Mouse (Mus musculus) limb, embryonic 15.5 days (tissue): ENCODE results near the gene Mlxip. TPM values are rescaled to one million over a fixed set of nuclear protein-coding genes. Genes with fewer than 3 reads are reported as not detected.
A peak's percentile ranks its signal among the peaks of the same experiment; 100 is the strongest.

Source experiments
- ATAC-seq: fragments of 200-750 bp; cut with Nextera tagmentation; 2 replicates; pipeline ENCODE4 v1.8.0; 2017; ENCODE audit warnings: low read depth, moderate TSS enrichment; ENCODE audit not compliant: insufficient number of reproducible peaks, low FRiP score, low TSS enrichment
- H3K27ac ChIP-seq: fragments of 300-500 bp; sonication (generic); 2 replicates; pipeline ENCODE4 v1.5.1; 2015; ENCODE audit warnings: moderate library complexity, mild to moderate bottlenecking, inconsistent platforms
- H3K27me3 ChIP-seq: fragments of 300-500 bp; sonication (generic); 2 replicates; pipeline ENCODE4 v1.6.1; 2015; ENCODE audit warnings: inconsistent platforms
- H3K36me3 ChIP-seq: fragments of 300-500 bp; sonication (generic); 2 replicates; pipeline ENCODE4 v1.6.1; 2015; ENCODE audit warnings: inconsistent platforms
- H3K4me1 ChIP-seq: fragments of 300-500 bp; sonication (generic); 2 replicates; pipeline ENCODE4 v1.6.1; 2015; ENCODE audit warnings: inconsistent platforms
- H3K4me2 ChIP-seq: fragments of 300-500 bp; sonication (generic); 2 replicates; pipeline ENCODE4 v1.6.1; 2015; ENCODE audit warnings: mild to moderate bottlenecking, inconsistent platforms
- H3K4me3 ChIP-seq: fragments of 300-500 bp; sonication (generic); 2 replicates; pipeline ENCODE4 v1.5.1; 2015; ENCODE audit warnings: mild to moderate bottlenecking, inconsistent platforms
- H3K9ac ChIP-seq: fragments of 300-500 bp; sonication (generic); 2 replicates; pipeline ENCODE4 v1.6.1; 2015; ENCODE audit warnings: inconsistent platforms
- H3K9me3 ChIP-seq: fragments of 300-500 bp; sonication (generic); 2 replicates; pipeline ENCODE4 v1.6.1; 2016; ENCODE audit warnings: inconsistent platforms
- WGBS: fragments of 180-500 bp; shearing (Covaris S2); methylation state at CpG from one replicate; pipeline ENCODE4 v1.1.7; 2015; 5-methylcytosine and 5-hydroxymethylcytosine counted together
- polyA plus RNA-seq: library from polyadenylated mRNA; unstranded; fragments of >200 nt; fragmentation: Nextera tagmentation; extraction: Ambion mirVana; gene quantifications from 2 replicates; pipeline ENCODE4 v1.2.1, GENCODE M21; 2015

The Mlxip gene
- polyA plus RNA-seq, 1 experiment from 2014 or later: 13.7 TPM

GRCm38 (mm10) chr5:123413866-123414363 lies 19.3 kb downstream of the Mlxip start:
- Histone ChIP-seq H3K27ac (no peak overlapping the region), H3K27me3 (no peaks in the 10 kb centered on the region), H3K36me3 (peaks cover 6% of the 10 kb centered on the region), H3K4me1 (peaks cover 7% of the 10 kb centered on the region; the same call in 1 of the 2 replicates), H3K9ac (no peak overlapping the region), H3K9me3 (no peaks in the 10 kb centered on the region), H3K4me3 (no peak overlapping the region), H3K4me2 (no peak overlapping the region)
- WGBS: 55% methylated on average over 2 of the region's 2 CpGs
- no peak for ATAC-seq

GRCm38 (mm10) chr5:123416149-123416548 lies 21.6 kb downstream of the Mlxip start:
- no peaks in the 10 kb centered on the region for H3K27me3 ChIP-seq
- H3K9me3 ChIP-seq: no peaks in the 10 kb centered on the region
- no peak overlapping the region for H3K9ac ChIP-seq
- H3K4me2 ChIP-seq: no peak overlapping the region
- H3K36me3 ChIP-seq: no peaks in the 10 kb centered on the region
- H3K4me3 ChIP-seq: no peak overlapping the region
- WGBS: 84% methylated on average over 3 of the region's 3 CpGs
- peaks cover 12% of the 10 kb centered on the region for H3K4me1 ChIP-seq
- no peak overlapping the region for H3K27ac ChIP-seq
- ATAC-seq: no peak

GRCm38 (mm10) chr5:123416566-123417518 lies 22.2 kb downstream of the Mlxip start:
- Histone ChIP-seq H3K27me3 (no peaks in the 10 kb centered on the region), H3K4me3 (no peak overlapping the region), H3K9ac (no peak overlapping the region), H3K9me3 (no peaks in the 10 kb centered on the region), H3K27ac (no peak overlapping the region), H3K4me2 (no peak overlapping the region), H3K36me3 (no peaks in the 10 kb centered on the region), H3K4me1 (peaks cover 12% of the 10 kb centered on the region)
- WGBS: 73% methylated on average over 8 of the region's 8 CpGs
- ATAC-seq: no peak

- Histone ChIP-seq H3K4me3 (no peak overlapping the region), H3K4me2 (no peak overlapping the region), H3K9ac (no peak overlapping the region), H3K27me3 (no peaks in the 10 kb centered on the region), H3K27ac (no peak overlapping the region), H3K4me1 (peaks cover 8% of the 10 kb centered on the region), H3K9me3 (no peaks in the 10 kb centered on the region), H3K36me3 (0 out of 2 replicates have a peak, but pooled peaks cover 4% of the 10 kb centered on the region)
- WGBS: 38% methylated on average over 2 of the region's 2 CpGs
- no peak for ATAC-seq
Observed at GRCm38 (mm10) chr5:123423885-123424284, 29.3 kb downstream of the Mlxip start.

- H3K9me3 ChIP-seq: no peaks in the 10 kb centered on the region
- H3K4me1 ChIP-seq: peaks cover 16% of the 10 kb centered on the region
- H3K36me3 ChIP-seq: 0 out of 2 replicates have a peak, but pooled peaks cover 4% of the 10 kb centered on the region
- H3K4me3 ChIP-seq: no peak overlapping the region
- no peak overlapping the region for H3K27ac ChIP-seq
- no peak for ATAC-seq
- no peaks in the 10 kb centered on the region for H3K27me3 ChIP-seq
- no peak overlapping the region for H3K4me2 ChIP-seq
- WGBS: 90% methylated on average over 1 of the region's 1 CpGs
- H3K9ac ChIP-seq: no peak overlapping the region
Observed at GRCm38 (mm10) chr5:123427556-123427955, 33.0 kb downstream of the Mlxip start.

GRCm38 (mm10) chr5:123431524-123432304 lies 37.1 kb downstream of the Mlxip start:
- no peak overlapping the region for H3K4me2 ChIP-seq
- H3K27me3 ChIP-seq: no peaks in the 10 kb centered on the region
- WGBS: 63% methylated on average over 13 of the region's 13 CpGs

GRCm38 (mm10) chr5:123432305-123432874 lies 37.8 kb downstream of the Mlxip start:
- no peaks in the 10 kb centered on the region for H3K9me3 ChIP-seq
- peaks cover 25% of the 10 kb centered on the region for H3K4me1 ChIP-seq
- no peak overlapping the region for H3K4me2 ChIP-seq
- H3K27me3 ChIP-seq: no peaks in the 10 kb centered on the region
- H3K9ac ChIP-seq: no peak overlapping the region
- no peak overlapping the region for H3K4me3 ChIP-seq
- no peaks in the 10 kb centered on the region for H3K36me3 ChIP-seq
- WGBS: 62% methylated on average over 3 of the region's 3 CpGs
- H3K27ac ChIP-seq: no peak overlapping the region
- no peak for ATAC-seq

More at GRCm38 (mm10) chr5:123431524-123432304, 37.1 kb downstream of the Mlxip start:
- Histone ChIP-seq H3K9ac (no peak overlapping the region), H3K27ac (no peak overlapping the region), H3K36me3 (0 out of 2 replicates have a peak, but pooled peaks cover 1% of the 10 kb centered on the region), H3K4me3 (no peak overlapping the region), H3K4me1 (peaks cover 25% of the 10 kb centered on the region), H3K9me3 (no peaks in the 10 kb centered on the region)
- ATAC-seq: no peak

- 57% methylated on average over 8 of the region's 8 CpGs for WGBS
- Histone ChIP-seq H3K4me3 (no peak overlapping the region), H3K9ac (no peak overlapping the region), H3K9me3 (no peaks in the 10 kb centered on the region), H3K4me2 (no peak overlapping the region), H3K36me3 (peaks cover 10% of the 10 kb centered on the region; the same call in 1 of the 2 replicates), H3K27ac (peak overlapping the region; percentile 40; the same call in 1 of the 2 replicates), H3K27me3 (no peaks in the 10 kb centered on the region), H3K4me1 (peaks cover 23% of the 10 kb centered on the region)
- 0 out of 2 replicates have a peak, but pooled peaks have one; percentile 14 for ATAC-seq
Observed at GRCm38 (mm10) chr5:123436071-123436779, 41.6 kb downstream of the Mlxip start.

GRCm38 (mm10) chr5:123436780-123437175 lies 42.2 kb downstream of the Mlxip start:
- Histone ChIP-seq H3K9me3 (no peaks in the 10 kb centered on the region), H3K4me1 (peaks cover 19% of the 10 kb centered on the region), H3K4me3 (no peak overlapping the region), H3K27ac (peak overlapping the region; percentile 40; the same call in 1 of the 2 replicates), H3K27me3 (no peaks in the 10 kb centered on the region), H3K4me2 (no peak overlapping the region), H3K9ac (no peak overlapping the region), H3K36me3 (peaks cover 14% of the 10 kb centered on the region)
- WGBS: 32% methylated on average over 4 of the region's 4 CpGs
- ATAC-seq: no peak

GRCm38 (mm10) chr5:123438381-123438780 lies 43.8 kb downstream of the Mlxip start:
- H3K9me3 ChIP-seq: no peaks in the 10 kb centered on the region
- H3K4me2 ChIP-seq: no peak overlapping the region
- WGBS: 88% methylated on average over 3 of the region's 3 CpGs
- H3K4me3 ChIP-seq: no peak overlapping the region
- H3K4me1 ChIP-seq: peaks cover 12% of the 10 kb centered on the region
- H3K36me3 ChIP-seq: peaks cover 30% of the 10 kb centered on the region
- H3K27me3 ChIP-seq: no peaks in the 10 kb centered on the region
- ATAC-seq: no peak
- H3K27ac ChIP-seq: no peak overlapping the region
- H3K9ac ChIP-seq: no peak overlapping the region

GRCm38 (mm10) chr5:123439312-123439711 lies 44.7 kb downstream of the Mlxip start:
- 87% methylated on average over 1 of the region's 1 CpGs for WGBS

More at GRCm38 (mm10) chr5:123439312-123439711, 44.7 kb downstream of the Mlxip start:
- Histone ChIP-seq H3K4me2 (no peak overlapping the region), H3K27me3 (no peaks in the 10 kb centered on the region), H3K9ac (no peak overlapping the region), H3K9me3 (no peaks in the 10 kb centered on the region), H3K4me1 (peaks cover 12% of the 10 kb centered on the region), H3K27ac (no peak overlapping the region), H3K36me3 (peaks cover 33% of the 10 kb centered on the region), H3K4me3 (no peak overlapping the region)
- no peak for ATAC-seq
